In genomic region chr5:73393041-73393440, GRCm38 (mm10) we compare ENCODE assay signal across 35 mouse cellular contexts. TPM values are rescaled to one million over a fixed set of nuclear protein-coding genes. Genes with fewer than 3 reads are reported as not detected.
DNase-seq lines count a peak whose midpoint lies in the region; ATAC-seq and TF ChIP-seq lines count a peak whose summit lies in the region.
"Had no signal": no experiment of that assay in that cellular context is flagged by ENCODE, and none has a peak within 500 bp of the region (broad histone marks: within the 10 kb centered on the region; RNA-seq: fewer than 3 reads in every experiment).

No protein-coding gene starts in this region.

- no peak overlapping the region for H3K4me3 ChIP-seq in lung, embryonic 15.5 days
- H3K4me3 ChIP-seq in midbrain, postnatal 0 days (ENCODE audit: low read depth, low read length): no peak overlapping the region
- H3K4me3 ChIP-seq: embryonic facial prominence, embryonic 13.5 days; forebrain, embryonic 10.5 days; forebrain, embryonic 15.5 days; heart, embryonic 12.5 days; myocyte; neural tube, embryonic 12.5 days had no signal

- no peak overlapping the region for H3K4me2 ChIP-seq in lung, embryonic 15.5 days
- H3K4me2 ChIP-seq in midbrain, postnatal 0 days (ENCODE audit: low read depth, low read length, poor library complexity, severe bottlenecking): no peak overlapping the region
- H3K4me2 ChIP-seq: embryonic facial prominence, embryonic 13.5 days; forebrain, embryonic 15.5 days; heart, embryonic 12.5 days; hindbrain, embryonic 14.5 days; midbrain, embryonic 11.5 days; neural tube, embryonic 12.5 days had no signal

- H3K27me3 ChIP-seq in lung, embryonic 15.5 days: no peaks in the 10 kb centered on the region
- no peaks in the 10 kb centered on the region for H3K27me3 ChIP-seq in midbrain, postnatal 0 days (ENCODE audit: insufficient read depth, low read length)
- H3K27me3 ChIP-seq: embryonic facial prominence, embryonic 13.5 days; forebrain, embryonic 15.5 days; heart, embryonic 12.5 days; neural tube, embryonic 12.5 days had no signal

- peak; percentile 29 for DNase-seq in kidney, adult 18-20 months
- no peak for DNase-seq in kidney, postnatal 10 days
- no peak for DNase-seq in lung, postnatal 14 days
- DNase-seq in kidney, postnatal 36 days: peak; percentile 29 to 56
- no peak for DNase-seq in retina, postnatal 1 day
- DNase-seq in midbrain, postnatal 0 days (ENCODE audit: low spot score): no peak
- DNase-seq: adrenal gland, postnatal 14 days; cerebellum, adult 11 months; cerebellum, adult 9-11 months; gastrocnemius, postnatal 25 days; heart, postnatal 4 days; liver; lung, adult 2 months; right cerebral cortex, postnatal 14 days; thymus, adult 18-20 months; thymus, postnatal 25 days had no signal

- H3K36me3 ChIP-seq in lung, embryonic 15.5 days: no peaks in the 10 kb centered on the region
- no peaks in the 10 kb centered on the region for H3K36me3 ChIP-seq in midbrain, postnatal 0 days (ENCODE audit: insufficient read depth, low read length)
- H3K36me3 ChIP-seq: embryonic facial prominence, embryonic 13.5 days; forebrain, embryonic 10.5 days; forebrain, embryonic 15.5 days; heart, embryonic 12.5 days; neural tube, embryonic 12.5 days had no signal

- H3K9ac ChIP-seq in lung, embryonic 15.5 days: no peak overlapping the region
- H3K9ac ChIP-seq in midbrain, postnatal 0 days (replicated peaks; ENCODE audit: low read length, poor library complexity, severe bottlenecking): no peak overlapping the region
- H3K9ac ChIP-seq: embryonic facial prominence, embryonic 13.5 days; forebrain, embryonic 15.5 days; heart, embryonic 12.5 days; hindbrain, embryonic 14.5 days; liver, embryonic 14.5 days; neural tube, embryonic 12.5 days had no signal

- no peak overlapping the region for H3K27ac ChIP-seq in lung, embryonic 15.5 days
- H3K27ac ChIP-seq in midbrain, postnatal 0 days (ENCODE audit: low read depth, low read length): no peak overlapping the region
- H3K27ac ChIP-seq: embryonic facial prominence, embryonic 13.5 days; forebrain, embryonic 10.5 days; forebrain, embryonic 15.5 days; hindbrain, embryonic 14.5 days; kidney, postnatal 0 days; liver, embryonic 14.5 days; neural tube, embryonic 12.5 days had no signal

- WGBS in lung, embryonic 15.5 days: 70% methylated on average over 9 of the region's 9 CpGs
- WGBS in midbrain, postnatal 0 days: 89% methylated on average over 9 of the region's 9 CpGs

- ATAC-seq in lung, embryonic 15.5 days (ENCODE audit: borderline replicate concordance, extremely low read depth, low FRiP score, low TSS enrichment): peak; percentile 27; the same call in 1 of the 2 replicates
- ATAC-seq in midbrain, postnatal 0 days (ENCODE audit: low FRiP score): no peak
- ATAC-seq: CD4-positive, CD25-positive, alpha-beta regulatory T cell, adult 4 months; forebrain, embryonic 15.5 days; inflammation-experienced regulatory T-cells, adult 6 months; midbrain, embryonic 16.5 days had no signal

- no peak for TF ChIP-seq CTCF in midbrain, postnatal 0 days (IDR thresholded peaks at IDR 0.05)

- no peaks in the 10 kb centered on the region for H3K9me3 ChIP-seq in lung, embryonic 15.5 days
- no peaks in the 10 kb centered on the region for H3K9me3 ChIP-seq in midbrain, postnatal 0 days (ENCODE audit: low read length)
- H3K9me3 ChIP-seq: embryonic facial prominence, embryonic 13.5 days; forebrain, embryonic 10.5 days; forebrain, embryonic 15.5 days; heart, embryonic 12.5 days; neural tube, embryonic 12.5 days had no signal

- no peaks in the 10 kb centered on the region for H3K4me1 ChIP-seq in lung, embryonic 15.5 days
- no peaks in the 10 kb centered on the region for H3K4me1 ChIP-seq in midbrain, postnatal 0 days (ENCODE audit: insufficient read depth, low read length)
- H3K4me1 ChIP-seq: embryonic facial prominence, embryonic 13.5 days; forebrain, embryonic 10.5 days; forebrain, embryonic 15.5 days; heart, embryonic 12.5 days; neural tube, embryonic 12.5 days had no signal

RNA-seq across cellular contexts. Expression of gene Cwh43, which starts 12.8 kb away (rescaled TPM):
- not detected in 2 replicates for polyA plus RNA-seq in lung, embryonic 15.5 days (2015; fragmentation: Nextera tagmentation; extraction: Ambion mirVana)
- 0.99 TPM in 1 of 2 replicates, not detected in the other for total RNA-seq in midbrain, postnatal 0 days (2014; rRNA removed)
- polyA plus RNA-seq in midbrain, postnatal 0 days (2015; fragmentation: Nextera tagmentation; extraction: Ambion mirVana): 0.62 and 0.85 TPM in 2 replicates
- total RNA-seq: adrenal gland, postnatal 14 days; common myeloid progenitor, adult 5-6 weeks; gastrocnemius, adult 18-20 months; gastrocnemius, postnatal 25 days; heart, postnatal 4 days; megakaryocyte, adult 5-6 weeks had no signal
- polyA plus RNA-seq: CD4-positive, CD25-positive, alpha-beta regulatory T cell, adult 4 months; forebrain, embryonic 10.5 days; heart, embryonic 12.5 days; inflammation-experienced regulatory T-cells, adult 6 months; limb, embryonic 11.5 days; liver, embryonic 14.5 days; midbrain, embryonic 11.5 days; neural tube, embryonic 12.5 days; stomach, embryonic 14.5 days had no signal

RNA-seq across cellular contexts. Expression of gene Ociad2, which starts 52.2 kb away (rescaled TPM):
- polyA plus RNA-seq in lung, embryonic 15.5 days (2015; fragmentation: Nextera tagmentation; extraction: Ambion mirVana): 41.1 and 42.4 TPM in 2 replicates
- total RNA-seq in midbrain, postnatal 0 days (2014; rRNA removed): 11.3 and 15.2 TPM in 2 replicates
- polyA plus RNA-seq in midbrain, postnatal 0 days (2015; fragmentation: Nextera tagmentation; extraction: Ambion mirVana): 27.5 and 30.0 TPM in 2 replicates

Comparison
In these comparisons a context has a peak if more than half of its experiments do, and no peak if none do; other contexts are left out.
1. DNase-seq: peak in kidney, adult 18-20 months (single experiment) and kidney, postnatal 36 days (2 of 2); none in kidney, postnatal 10 days (single experiment), lung, postnatal 14 days (single experiment), retina, postnatal 1 day (single experiment) and midbrain, postnatal 0 days (single experiment).